ENCODE assay signal across 9 mouse cellular contexts in the genomic region with DNA sequence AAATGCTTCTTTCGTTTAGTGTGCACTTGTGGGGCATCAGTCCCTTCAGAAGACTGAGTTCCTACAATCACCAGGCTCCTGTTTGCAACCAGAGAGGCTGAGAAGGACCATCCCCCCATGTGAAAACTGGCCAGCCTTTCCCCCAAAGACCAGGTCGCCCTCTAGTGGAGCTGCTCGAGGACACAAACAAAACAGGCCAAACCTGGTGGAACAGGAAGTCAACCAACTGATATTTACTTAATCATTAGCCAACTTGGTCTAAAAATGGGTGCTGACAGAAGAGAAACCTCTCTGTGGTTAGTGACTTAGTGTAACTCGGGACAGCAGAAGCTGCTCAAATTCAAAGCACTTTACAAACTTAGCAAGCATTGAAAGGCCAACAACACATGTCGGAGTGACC. TPM values are rescaled to one million over a fixed set of nuclear protein-coding genes. Genes with fewer than 3 reads are reported as not detected.
DNase-seq lines count a peak whose midpoint lies in the region; ATAC-seq lines count a peak whose summit lies in the region.
"Had no signal": no experiment of that assay in that cellular context is flagged by ENCODE, and none has a peak within 500 bp of the region (broad histone marks: within the 10 kb centered on the region; RNA-seq: fewer than 3 reads in every experiment).

No protein-coding gene starts in this region.

- no peaks in the 10 kb centered on the region for H3K36me3 ChIP-seq in intestine, embryonic 14.5 days (ENCODE audit: control insufficient read depth, insufficient read depth, low read length)
- H3K36me3 ChIP-seq: limb, embryonic 12.5 days had no signal

- intact Hi-C loops in left cerebral cortex, postnatal 10 days (cut with DNase I): loop anchor here (2.0 to 10.0 kb wide), 2 partner anchors 60 to 412 kb away; no protein-coding TSS in a partner anchor

- H3K27me3 ChIP-seq in intestine, embryonic 14.5 days (replicated peaks; ENCODE audit: control insufficient read depth, insufficient read depth, low read length): no peaks in the 10 kb centered on the region
- H3K27me3 ChIP-seq: limb, embryonic 12.5 days had no signal

- H3K4me1 ChIP-seq in intestine, embryonic 14.5 days (replicated peaks; ENCODE audit: control insufficient read depth, insufficient read depth, low read length): peaks cover 20% of the 10 kb centered on the region

- ATAC-seq in cerebellum, adult (ENCODE audit: insufficient number of reproducible peaks, low FRiP score, low TSS enrichment): no peak
- no peak for ATAC-seq in intestine, embryonic 14.5 days (replicated peaks; ENCODE audit: low FRiP score, low TSS enrichment, low read depth)
- peak; percentile 39 for ATAC-seq in megakaryocyte progenitor cell, adult 5-6 weeks (replicated peaks; ENCODE audit: poor library complexity)

- no peaks in the 10 kb centered on the region for H3K9me3 ChIP-seq in intestine, embryonic 14.5 days (ENCODE audit: control insufficient read depth, low read length)
- H3K9me3 ChIP-seq: limb, embryonic 12.5 days had no signal

- 28% methylated on average over 5 of the region's 5 CpGs for WGBS in intestine, embryonic 14.5 days

- H3K27ac ChIP-seq in intestine, embryonic 14.5 days (ENCODE audit: low read depth): 0 out of 2 replicates have a peak overlapping the region, but pooled peaks have one; percentile 43
- H3K27ac ChIP-seq: limb, embryonic 12.5 days had no signal

- H3K4me3 ChIP-seq in intestine, embryonic 14.5 days (ENCODE audit: low read depth, low read length): no peak overlapping the region
- H3K4me3 ChIP-seq: limb, embryonic 12.5 days had no signal

- peak; percentile 69 for DNase-seq in cerebellum, adult 11 months
- peak; percentile 77 for DNase-seq in adrenal gland, adult 2 months
- DNase-seq in embryo, embryonic 11 days: peak; percentile 85
- peak; percentile 84 for DNase-seq in intestine, embryonic 14.5 days (ENCODE audit: low spot score)
- DNase-seq in left cerebral cortex, postnatal 10 days (ENCODE audit: extremely low spot score in 1 of 2, low spot score in 2 of 2): peak; percentile 48 to 88
- peak; percentile 85 to 90 for DNase-seq in spleen, postnatal 36 days (ENCODE audit: low spot score in 2 of 2)

- H3K4me2 ChIP-seq in intestine, embryonic 14.5 days (ENCODE audit: low read length): no peak overlapping the region
- H3K4me2 ChIP-seq: limb, embryonic 12.5 days had no signal

- no peak overlapping the region for H3K9ac ChIP-seq in intestine, embryonic 14.5 days (ENCODE audit: low read length)
- H3K9ac ChIP-seq: limb, embryonic 12.5 days had no signal

RNA-seq across cellular contexts. Expression of a gene that starts 2.8 kb away (rescaled TPM):
- 100 to 1,000 TPM; 102 to 157 TPM for total RNA-seq in adrenal gland, adult 2 months (2021)
- polyA plus RNA-seq in adrenal gland, adult 2 months (2012; rRNA removed): 107 and 139 TPM in 2 replicates
- polyA plus RNA-seq in intestine, embryonic 14.5 days (2014; fragmentation: Nextera tagmentation; extraction: Ambion mirVana): 70.9 and 71.5 TPM in 2 replicates
- total RNA-seq in left cerebral cortex, postnatal 10 days (2021): 10 to 100 TPM; 66.1 to 68.0 TPM
- 32.6 and 45.9 TPM in 2 replicates for total RNA-seq in megakaryocyte progenitor cell, adult 5-6 weeks (2015)
- total RNA-seq in megakaryocyte progenitor cell, adult 5-6 weeks (2017): 61.1 and 69.1 TPM in 2 replicates

RNA-seq across cellular contexts. Expression of a gene that starts 3.2 kb away (rescaled TPM):
- 1 to 10 TPM in 1 of 2 experiments, not detected in 1; 1.2 TPM for total RNA-seq in adrenal gland, adult 2 months (2021)
- 3.8 and 4.2 TPM in 2 replicates for polyA plus RNA-seq in adrenal gland, adult 2 months (2012; rRNA removed)
- 0.64 and 0.81 TPM in 2 replicates for polyA plus RNA-seq in intestine, embryonic 14.5 days (2014; fragmentation: Nextera tagmentation; extraction: Ambion mirVana)
- total RNA-seq in left cerebral cortex, postnatal 10 days (2021): not detected
- 1.5 and 4.6 TPM in 2 replicates for total RNA-seq in megakaryocyte progenitor cell, adult 5-6 weeks (2015)
- total RNA-seq in megakaryocyte progenitor cell, adult 5-6 weeks (2017): 3.3 and 8.2 TPM in 2 replicates

RNA-seq across cellular contexts. Expression of a gene that starts 16.9 kb away (rescaled TPM):
- total RNA-seq in adrenal gland, adult 2 months (2021): 10 to 100 TPM; 21.3 to 28.6 TPM
- polyA plus RNA-seq in adrenal gland, adult 2 months (2012; rRNA removed): 47.7 and 50.9 TPM in 2 replicates
- polyA plus RNA-seq in intestine, embryonic 14.5 days (2014; fragmentation: Nextera tagmentation; extraction: Ambion mirVana): 42.8 and 47.4 TPM in 2 replicates
- 10 to 100 TPM; 13.3 to 15.5 TPM for total RNA-seq in left cerebral cortex, postnatal 10 days (2021)
- total RNA-seq in megakaryocyte progenitor cell, adult 5-6 weeks (2015): 17.6 and 18.9 TPM in 2 replicates
- 32.5 and 44.3 TPM in 2 replicates for total RNA-seq in megakaryocyte progenitor cell, adult 5-6 weeks (2017)

RNA-seq across cellular contexts. Expression of a gene that starts 18.4 kb away (rescaled TPM):
- 1 to 10 TPM in 1 of 2 experiments, under 1 TPM in 1; 0.41 to 1.5 TPM for total RNA-seq in adrenal gland, adult 2 months (2021)
- 3.8 and 5.6 TPM in 2 replicates for polyA plus RNA-seq in adrenal gland, adult 2 months (2012; rRNA removed)
- polyA plus RNA-seq in intestine, embryonic 14.5 days (2014; fragmentation: Nextera tagmentation; extraction: Ambion mirVana): 0.19 and 0.43 TPM in 2 replicates
- not detected for total RNA-seq in left cerebral cortex, postnatal 10 days (2021)
- 0.81 TPM in 1 of 2 replicates, not detected in the other for total RNA-seq in megakaryocyte progenitor cell, adult 5-6 weeks (2015)
- total RNA-seq in megakaryocyte progenitor cell, adult 5-6 weeks (2017): 0.20 and 1.00 TPM in 2 replicates

RNA-seq across cellular contexts. Expression of a gene that starts 20.9 kb away (rescaled TPM):
- 100 to 1,000 TPM; 207 to 360 TPM for total RNA-seq in adrenal gland, adult 2 months (2021)
- 87.3 and 96.4 TPM in 2 replicates for polyA plus RNA-seq in adrenal gland, adult 2 months (2012; rRNA removed)
- 200 TPM in 2 replicates for polyA plus RNA-seq in intestine, embryonic 14.5 days (2014; fragmentation: Nextera tagmentation; extraction: Ambion mirVana)
- 10 to 100 TPM; 83.0 to 84.9 TPM for total RNA-seq in left cerebral cortex, postnatal 10 days (2021)
- total RNA-seq in megakaryocyte progenitor cell, adult 5-6 weeks (2015): 899 and 931 TPM in 2 replicates
- total RNA-seq in megakaryocyte progenitor cell, adult 5-6 weeks (2017): 334 and 421 TPM in 2 replicates
